Mouse (Mus musculus): ENCODE results near the gene Synrg.

GRCm38 (mm10) chr11:84053055-84053454 is 88.8 kb downstream of the Synrg start:
- no peak for TF ChIP-seq CTCF (IDR thresholded peaks at IDR 0.05; ENCODE audit: borderline replicate concordance, insufficient read depth, low read depth, low read length)
- no peak for TF ChIP-seq POLR2A (IDR thresholded peaks at IDR 0.05; ENCODE audit: borderline replicate concordance, insufficient read depth, low read length)

All from cerebellum, adult 2 months (tissue).